Mouse (Mus musculus) thymus, adult 2 months (tissue): ENCODE results near the gene Trim14. TPM values are rescaled to one million over a fixed set of nuclear protein-coding genes. Genes with fewer than 3 reads are reported as not detected.

Experiments
- DNase-seq: peaks from one replicate; pipeline ENCODE4 v3.0.0; 2021
- H3K27ac ChIP-seq: fragments of 200-500 bp; 2 replicates; pipeline ENCODE4 v1.5.1; 2012; ENCODE audit warnings: low read length, control low read depth; ENCODE audit not compliant: control insufficient read depth, insufficient read depth
- H3K27me3 ChIP-seq: fragments of 200-500 bp; 2 replicates; pipeline ENCODE4 v1.6.1; 2012; ENCODE audit warnings: mild to moderate bottlenecking, low read length, moderate library complexity, mixed read lengths; ENCODE audit not compliant: control insufficient read depth, insufficient read depth
- H3K36me3 ChIP-seq: fragments of 200-500 bp; 2 replicates; pipeline ENCODE4 v1.6.1; 2012; ENCODE audit warnings: mild to moderate bottlenecking, low read length, moderate library complexity; ENCODE audit not compliant: control insufficient read depth, insufficient read depth
- H3K4me1 ChIP-seq: fragments of 200-500 bp; replicated peaks from 2 replicates; pipeline ENCODE4 v1.6.1; 2012; ENCODE audit warnings: low read length; ENCODE audit not compliant: control insufficient read depth, insufficient read depth
- H3K4me3 ChIP-seq: fragments of 200-500 bp; 2 replicates; pipeline ENCODE4 v1.5.1; 2012; ENCODE audit warnings: mild to moderate bottlenecking, low read length, control low read depth, moderate library complexity; ENCODE audit not compliant: control insufficient read depth, insufficient read depth
- CTCF ChIP-seq: fragments of 200-500 bp; IDR thresholded peaks from 2 replicates; pipeline ENCODE4 v1.5.1; 2012; ENCODE audit warnings: mild to moderate bottlenecking, control low read depth, low read length, moderate library complexity, borderline replicate concordance; ENCODE audit not compliant: control insufficient read depth, poor library complexity, insufficient read depth; ENCODE audit errors: extremely low read depth
- POLR2A ChIP-seq: fragments of 200-500 bp; IDR thresholded peaks from 2 replicates; pipeline ENCODE4 v1.6.1; 2012; ENCODE audit warnings: mild to moderate bottlenecking, low read length, control low read depth, moderate library complexity; ENCODE audit not compliant: control insufficient read depth, poor library complexity, insufficient read depth; ENCODE audit errors: extremely low read depth
- WGBS: fragments of 180-500 bp; shearing (Covaris S2); methylation state at CpG from one replicate; pipeline ENCODE4 v1.1.7; 2018; 5-methylcytosine and 5-hydroxymethylcytosine counted together
- polyA plus RNA-seq: library from polyadenylated mRNA; depleted of rRNA; stranded (reverse); fragments of >200 nt; gene quantifications from 2 replicates; pipeline ENCODE4 v1.2.3, GENCODE M21; 2012

Trim14 gene
- polyA plus RNA-seq, 1 experiment, result 27.3 TPM

DNA sequence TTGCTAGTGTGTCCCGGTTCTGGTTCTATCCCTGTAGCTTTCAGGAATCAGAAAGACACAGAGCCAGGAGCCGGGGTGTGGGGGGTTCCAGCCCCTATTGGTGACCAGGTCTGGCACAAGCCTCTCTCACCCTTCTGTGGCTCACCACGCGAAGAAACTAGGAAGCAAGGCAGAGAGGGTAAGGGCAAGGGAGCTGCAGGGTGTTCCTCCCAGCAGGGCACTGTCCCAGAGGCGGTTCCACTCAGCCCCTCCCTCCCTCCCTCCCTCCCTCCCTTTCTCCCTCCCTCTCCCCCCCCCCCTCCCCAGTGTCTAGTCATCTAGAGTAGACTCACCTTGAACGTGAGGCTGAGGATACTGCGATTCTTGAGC lies 8.4 kb downstream of the Trim14 start:
- H3K4me3 ChIP-seq, result no peak overlapping the region
- 17% methylated on average over 6 of the region's 7 CpGs for WGBS
- peaks cover 10% of the 10 kb centered on the region for H3K36me3 ChIP-seq
- peaks cover 32% of the 10 kb centered on the region for H3K4me1 ChIP-seq
- no peak for DNase-seq
- TF ChIP-seq CTCF (no peak), POLR2A (no peak)
- no peaks in the 10 kb centered on the region for H3K27me3 ChIP-seq
- H3K27ac ChIP-seq, result no peak overlapping the region

DNA sequence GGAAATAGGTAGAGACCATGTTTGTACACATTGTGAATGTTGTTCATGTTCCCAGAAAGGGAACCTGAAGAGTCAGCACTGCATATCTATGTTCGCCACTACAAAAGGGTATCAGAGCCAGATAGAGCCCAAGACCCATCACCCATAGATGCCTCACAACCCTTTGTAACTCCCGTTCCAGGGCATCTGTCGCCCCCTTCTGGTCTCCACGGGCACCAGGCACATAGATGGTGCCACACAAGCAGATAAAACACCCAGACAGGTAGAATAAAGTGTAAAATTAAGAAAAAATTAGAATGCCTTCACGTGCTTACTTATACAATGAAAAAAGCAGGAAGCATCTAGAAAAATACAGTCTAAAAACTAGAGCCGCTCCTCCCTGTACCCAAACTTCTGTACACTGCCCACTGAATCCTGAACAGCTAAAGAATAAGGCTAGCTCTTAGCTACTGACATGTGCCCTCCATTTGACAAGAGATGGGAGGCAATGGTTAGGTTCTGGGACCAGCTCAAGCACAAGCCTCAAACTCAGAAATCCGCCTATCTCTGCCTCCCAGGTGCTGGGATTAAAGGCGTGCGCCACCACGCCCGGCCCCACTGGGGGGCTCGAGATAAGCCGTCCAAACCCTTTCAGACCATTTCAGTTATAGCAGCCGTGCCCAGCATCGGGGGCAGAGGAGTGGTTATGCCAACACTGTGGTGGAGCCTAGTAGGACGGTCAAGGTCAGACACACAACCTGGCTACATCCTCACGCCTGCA lies 9.0 kb downstream of the Trim14 start:
- H3K36me3 ChIP-seq, result peaks cover 15% of the 10 kb centered on the region
- 71% methylated on average over 17 of the region's 17 CpGs for WGBS
- TF ChIP-seq CTCF (no peak), POLR2A (no peak)
- H3K4me1 ChIP-seq, result peaks cover 32% of the 10 kb centered on the region
- H3K4me3 ChIP-seq, result no peak overlapping the region
- H3K27me3 ChIP-seq, result no peaks in the 10 kb centered on the region
- no peak overlapping the region for H3K27ac ChIP-seq
- peak; percentile 37 for DNase-seq

DNA sequence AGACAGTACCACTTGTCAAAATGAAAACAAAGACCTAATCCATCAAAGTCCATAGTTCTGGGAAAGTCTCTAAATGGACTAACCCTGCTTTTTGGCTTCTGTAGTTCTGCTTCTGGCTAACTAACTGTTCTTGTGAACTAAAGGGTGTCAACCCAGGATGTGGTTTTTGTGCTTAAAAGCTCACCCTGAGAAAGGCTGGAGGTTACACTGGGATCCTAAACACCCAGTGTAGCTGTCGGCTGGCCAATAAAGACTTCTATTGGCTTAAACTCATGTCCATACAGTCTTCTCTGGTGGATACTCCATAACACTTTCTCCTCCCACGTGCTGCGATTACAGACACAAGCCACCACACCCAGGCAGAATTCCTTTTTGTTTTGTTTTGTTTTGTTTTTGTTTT lies 9.7 kb downstream of the Trim14 start:
- Histone ChIP-seq H3K4me3 (no peak overlapping the region), H3K27ac (no peak overlapping the region), H3K4me1 (peaks cover 34% of the 10 kb centered on the region), H3K36me3 (peaks cover 18% of the 10 kb centered on the region), H3K27me3 (no peaks in the 10 kb centered on the region)
- TF ChIP-seq CTCF (no peak), POLR2A (no peak)
- DNase-seq, result no peak
- 44% methylated on average over 3 of the region's 3 CpGs for WGBS

DNA sequence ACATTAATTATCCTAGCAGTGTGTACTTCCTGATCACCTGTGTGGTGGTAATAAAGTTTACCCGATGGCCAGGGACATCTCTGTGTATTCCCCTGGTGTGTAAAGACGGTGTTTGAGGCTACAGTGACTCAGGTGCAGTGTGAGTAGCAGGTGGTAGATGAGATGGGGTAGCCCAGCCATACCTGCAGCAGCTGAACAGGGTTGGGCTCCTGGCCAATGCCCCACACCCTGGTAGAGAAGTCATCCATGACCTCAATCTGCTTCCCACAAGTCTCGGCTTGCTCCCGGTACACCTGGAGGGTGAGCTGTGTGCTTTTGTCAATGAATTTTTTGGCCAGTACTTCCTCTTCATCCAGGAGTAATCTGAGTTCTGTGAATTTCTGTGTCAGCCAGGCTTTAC lies 12.6 kb downstream of the Trim14 start:
- DNase-seq, result no peak
- Histone ChIP-seq H3K4me3 (no peak overlapping the region), H3K27ac (no peak overlapping the region), H3K4me1 (peaks cover 31% of the 10 kb centered on the region), H3K27me3 (no peaks in the 10 kb centered on the region), H3K36me3 (peaks cover 18% of the 10 kb centered on the region)
- TF ChIP-seq CTCF, result no peak
- no peak for TF ChIP-seq POLR2A
- 89% methylated on average over 4 of the region's 4 CpGs for WGBS

DNA sequence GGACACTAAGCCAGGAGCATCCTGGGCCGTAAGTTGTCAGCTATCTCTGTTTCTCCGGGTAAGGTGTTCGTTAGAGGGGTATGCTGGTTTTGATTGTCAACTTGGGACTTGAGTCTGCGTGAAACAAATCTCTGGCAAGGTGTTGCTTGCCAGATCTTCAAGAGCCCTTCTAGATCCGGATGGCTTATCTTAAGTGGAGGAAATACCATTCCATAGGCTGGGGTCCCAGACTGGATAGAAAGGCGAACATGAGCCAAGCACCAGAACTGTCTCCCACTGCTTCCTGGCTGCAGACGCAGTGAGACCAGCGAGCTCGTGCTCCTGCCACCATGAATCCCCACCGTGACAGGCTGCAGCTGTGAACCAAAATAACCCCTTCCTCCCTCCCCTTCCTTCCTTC lies 14.5 kb downstream of the Trim14 start:
- no peak for DNase-seq
- Histone ChIP-seq H3K36me3 (peaks cover 18% of the 10 kb centered on the region), H3K4me1 (peaks cover 22% of the 10 kb centered on the region), H3K4me3 (no peak overlapping the region), H3K27me3 (no peaks in the 10 kb centered on the region), H3K27ac (no peak overlapping the region)
- WGBS, result 95% methylated on average over 10 of the region's 10 CpGs
- TF ChIP-seq POLR2A (no peak), CTCF (no peak)

DNA sequence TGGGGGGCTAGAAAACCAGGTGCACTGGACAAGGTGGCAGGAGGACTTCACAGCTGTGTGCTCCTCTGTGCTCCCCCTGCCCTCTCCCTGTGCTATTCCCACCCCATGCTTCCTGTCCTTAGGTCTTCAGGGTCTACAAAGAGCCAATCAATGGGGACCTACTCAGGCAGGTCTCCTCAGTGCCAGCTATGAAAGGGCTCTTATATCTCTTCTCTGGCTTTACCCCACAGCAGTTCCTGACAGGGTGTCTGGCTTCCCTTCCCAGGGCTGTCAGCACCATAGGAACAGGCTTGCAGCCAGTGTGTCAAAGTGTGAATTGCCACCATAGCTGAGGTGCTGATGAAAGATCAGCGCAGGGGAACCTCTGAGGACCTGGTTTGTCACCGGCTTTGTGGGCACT lies 15.4 kb downstream of the Trim14 start:
- no peak for DNase-seq
- H3K4me1 ChIP-seq, result peaks cover 20% of the 10 kb centered on the region
- peaks cover 18% of the 10 kb centered on the region for H3K36me3 ChIP-seq
- no peak overlapping the region for H3K4me3 ChIP-seq
- 95% methylated on average over 2 of the region's 2 CpGs for WGBS
- no peaks in the 10 kb centered on the region for H3K27me3 ChIP-seq
- TF ChIP-seq POLR2A, result no peak
- no peak overlapping the region for H3K27ac ChIP-seq
